In genomic region chr9:119460410-119460809, GRCm38 (mm10) we compare ENCODE assay signal across 8 mouse cellular contexts. TPM values are rescaled to one million over a fixed set of nuclear protein-coding genes. Genes with fewer than 3 reads are reported as not detected.
DNase-seq lines count a peak whose midpoint lies in the region; ATAC-seq lines count a peak whose summit lies in the region.

No protein-coding gene starts in this region.

- no peak overlapping the region for H3K27ac ChIP-seq in forebrain, embryonic 13.5 days

- H3K9ac ChIP-seq in forebrain, embryonic 13.5 days = no peak overlapping the region

- intact Hi-C loops in left cerebral cortex, postnatal 4 days (cut with DNase I) = loop anchor here (1.0 to 10.0 kb wide), 3 partner anchors 117 to 424 kb away; partner anchors contain the start of gene Scn5a

- H3K36me3 ChIP-seq in forebrain, embryonic 13.5 days (ENCODE audit: poor library complexity, severe bottlenecking) = peaks cover 69% of the 10 kb centered on the region

- no peak overlapping the region for H3K4me3 ChIP-seq in forebrain, embryonic 13.5 days

- H3K4me1 ChIP-seq in forebrain, embryonic 13.5 days = 0 out of 2 replicates have a peak, but pooled peaks cover 3% of the 10 kb centered on the region

- H3K9me3 ChIP-seq in forebrain, embryonic 13.5 days (replicated peaks) = no peaks in the 10 kb centered on the region

- H3K4me2 ChIP-seq in forebrain, embryonic 13.5 days = no peak overlapping the region

- ATAC-seq in forebrain, embryonic 13.5 days = 0 out of 2 replicates have a peak, but pooled peaks have one; percentile 57

- 48% methylated on average over 8 of the region's 8 CpGs for WGBS in forebrain, embryonic 13.5 days

- peak; percentile 68 for DNase-seq in urinary bladder, postnatal 14 days (ENCODE audit: low spot score)
- DNase-seq in urinary bladder, postnatal 10 days (ENCODE audit: low spot score) = no peak
- peak; percentile 48 for DNase-seq in c-Kit-positive CD71-negative TER-119-negative erythroid progenitor cells, embryonic 14.5 days (ENCODE audit: low read depth)
- DNase-seq in hindlimb bud, embryonic 11.5 days (ENCODE audit: extremely low spot score, low read depth, low spot score) = peak; percentile 28
- DNase-seq in left cerebral cortex, postnatal 4 days = peak; percentile 70
- peak; percentile 69 for DNase-seq in naive thymus-derived CD4-positive, alpha-beta T cell, adult 2 months (ENCODE audit: low read depth)
- peak; percentile 81 for DNase-seq in thymus, postnatal 0 days (ENCODE audit: low spot score)

- no peaks in the 10 kb centered on the region for H3K27me3 ChIP-seq in forebrain, embryonic 13.5 days

RNA-seq across cellular contexts. Expression of gene Exog, which starts 15.7 kb away (rescaled TPM):
- polyA plus RNA-seq in forebrain, embryonic 13.5 days (2015; fragmentation: Nextera tagmentation; extraction: Ambion mirVana) = 46.3 and 52.6 TPM in 2 replicates
- 10 to 100 TPM; 28.8 to 29.0 TPM for total RNA-seq in left cerebral cortex, postnatal 4 days (2021)
- polyA plus RNA-seq in thymus, postnatal 0 days (2015; fragmentation: Nextera tagmentation; extraction: Ambion mirVana) = 20.9 and 21.4 TPM in 2 replicates

RNA-seq across cellular contexts. Expression of gene Acvr2b, which starts 58.5 kb away (rescaled TPM):
- 48.1 and 54.7 TPM in 2 replicates for polyA plus RNA-seq in forebrain, embryonic 13.5 days (2015; fragmentation: Nextera tagmentation; extraction: Ambion mirVana)
- total RNA-seq in left cerebral cortex, postnatal 4 days (2021) = 10 to 100 TPM; 23.8 to 24.6 TPM
- polyA plus RNA-seq in thymus, postnatal 0 days (2015; fragmentation: Nextera tagmentation; extraction: Ambion mirVana) = 3.5 and 5.6 TPM in 2 replicates
